Mouse (Mus musculus): Measurements from ENCODE around the gene Jarid2. TPM values are rescaled to one million over a fixed set of nuclear protein-coding genes. Genes with fewer than 3 reads are reported as not detected.

Jarid2 gene
- polyA plus RNA-seq, 1 experiment from 2014 or later, result 10.0 TPM

- H3K36me3 ChIP-seq (ENCODE audit: insufficient read depth, low read length), result 0 out of 2 replicates have a peak, but pooled peaks cover 3% of the 10 kb centered on the region
- no peaks in the 10 kb centered on the region for H3K9me3 ChIP-seq (ENCODE audit: low read length)
- H3K4me1 ChIP-seq (ENCODE audit: insufficient read depth, low read depth, low read length), result no peaks in the 10 kb centered on the region
- TF ChIP-seq CTCF (IDR thresholded peaks at IDR 0.05) (no peak), EP300 (IDR thresholded peaks at IDR 0.05) (no peak)
- no peak for ATAC-seq
- WGBS, result 72% methylated on average over 18 of the region's 18 CpGs
- no peak for DNase-seq (ENCODE audit: low spot score)
- H3K9ac ChIP-seq (replicated peaks; ENCODE audit: low read depth), result no peak overlapping the region
- no peaks in the 10 kb centered on the region for H3K27me3 ChIP-seq (replicated peaks; ENCODE audit: insufficient read depth, low read length)
- no peak overlapping the region for H3K4me3 ChIP-seq (ENCODE audit: low read depth, low read length)
- H3K27ac ChIP-seq (ENCODE audit: low read length), result no peak overlapping the region
- H3K4me2 ChIP-seq (replicated peaks; ENCODE audit: low read depth, low read length), result no peak overlapping the region
Observed at GRCm38 (mm10) chr13:44932307-44933264, 203.3 kb downstream of the Jarid2 start.

DNA sequence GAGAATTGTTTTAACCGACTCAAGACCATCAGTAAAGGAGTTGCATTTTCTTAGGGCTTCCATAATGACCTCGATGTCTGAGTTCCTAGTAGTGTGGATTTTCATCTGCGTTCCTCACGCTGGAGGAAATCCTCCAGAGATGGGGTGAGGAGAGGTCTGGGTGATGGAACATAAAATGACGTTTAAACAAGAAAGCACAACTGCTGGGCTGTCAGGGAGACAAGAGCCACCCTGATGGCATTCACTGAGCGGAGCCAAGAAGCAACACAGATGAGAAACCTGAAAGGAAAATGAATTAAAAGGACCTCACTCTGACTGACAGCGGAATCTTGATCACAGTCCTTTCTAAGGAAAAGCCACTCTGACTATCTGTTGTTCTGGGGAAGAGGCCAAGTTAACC, 204.3 kb downstream of the Jarid2 start:
- Histone ChIP-seq H3K9ac (replicated peaks; ENCODE audit: low read depth) (no peak overlapping the region), H3K9me3 (ENCODE audit: low read length) (no peaks in the 10 kb centered on the region), H3K27me3 (replicated peaks; ENCODE audit: insufficient read depth, low read length) (no peaks in the 10 kb centered on the region), H3K36me3 (ENCODE audit: insufficient read depth, low read length) (no peaks in the 10 kb centered on the region), H3K4me1 (ENCODE audit: insufficient read depth, low read depth, low read length) (no peaks in the 10 kb centered on the region), H3K4me3 (ENCODE audit: low read depth, low read length) (no peak overlapping the region), H3K4me2 (replicated peaks; ENCODE audit: low read depth, low read length) (no peak overlapping the region), H3K27ac (ENCODE audit: low read length) (no peak overlapping the region)
- ATAC-seq (no peak), DNase-seq (ENCODE audit: low spot score) (no peak)
- WGBS, result 62% methylated on average over 7 of the region's 7 CpGs
- TF ChIP-seq CTCF (IDR thresholded peaks at IDR 0.05) (no peak), EP300 (IDR thresholded peaks at IDR 0.05) (no peak)

- Histone ChIP-seq H3K27ac (ENCODE audit: low read length) (no peak overlapping the region), H3K4me1 (ENCODE audit: insufficient read depth, low read depth, low read length) (no peaks in the 10 kb centered on the region; the same call in 1 of the 2 replicates), H3K4me2 (replicated peaks; ENCODE audit: low read depth, low read length) (no peak overlapping the region), H3K36me3 (ENCODE audit: insufficient read depth, low read length) (no peaks in the 10 kb centered on the region), H3K9ac (replicated peaks; ENCODE audit: low read depth) (no peak overlapping the region), H3K27me3 (replicated peaks; ENCODE audit: insufficient read depth, low read length) (no peaks in the 10 kb centered on the region), H3K4me3 (ENCODE audit: low read depth, low read length) (no peak overlapping the region), H3K9me3 (ENCODE audit: low read length) (no peaks in the 10 kb centered on the region)
- TF ChIP-seq CTCF (IDR thresholded peaks at IDR 0.05) (no peak), EP300 (IDR thresholded peaks at IDR 0.05) (no peak)
- DNase-seq (ENCODE audit: low spot score) (peak; percentile 43), ATAC-seq (no peak)
- 74% methylated on average over 3 of the region's 3 CpGs for WGBS
Observed at GRCm38 (mm10) chr13:44937681-44938080, 208.4 kb downstream of the Jarid2 start.

GRCm38 (mm10) chr13:44939326-44940035, 210.2 kb downstream of the Jarid2 start:
- peak; percentile 84 for ATAC-seq
- Histone ChIP-seq H3K4me1 (ENCODE audit: insufficient read depth, low read depth, low read length) (no peaks in the 10 kb centered on the region; the same call in 1 of the 2 replicates), H3K27ac (ENCODE audit: low read length) (no peak overlapping the region; the same call in 1 of the 2 replicates), H3K36me3 (ENCODE audit: insufficient read depth, low read length) (no peaks in the 10 kb centered on the region), H3K27me3 (replicated peaks; ENCODE audit: insufficient read depth, low read length) (no peaks in the 10 kb centered on the region), H3K9ac (replicated peaks; ENCODE audit: low read depth) (no peak overlapping the region), H3K4me3 (ENCODE audit: low read depth, low read length) (no peak overlapping the region), H3K4me2 (replicated peaks; ENCODE audit: low read depth, low read length) (no peak overlapping the region), H3K9me3 (ENCODE audit: low read length) (no peaks in the 10 kb centered on the region)
- 56% methylated on average over 8 of the region's 8 CpGs for WGBS
- TF ChIP-seq EP300 (IDR thresholded peaks at IDR 0.05) (peak; percentile 67), CTCF (IDR thresholded peaks at IDR 0.05) (no peak)
- peak; percentile 75 for DNase-seq (ENCODE audit: low spot score)

DNA sequence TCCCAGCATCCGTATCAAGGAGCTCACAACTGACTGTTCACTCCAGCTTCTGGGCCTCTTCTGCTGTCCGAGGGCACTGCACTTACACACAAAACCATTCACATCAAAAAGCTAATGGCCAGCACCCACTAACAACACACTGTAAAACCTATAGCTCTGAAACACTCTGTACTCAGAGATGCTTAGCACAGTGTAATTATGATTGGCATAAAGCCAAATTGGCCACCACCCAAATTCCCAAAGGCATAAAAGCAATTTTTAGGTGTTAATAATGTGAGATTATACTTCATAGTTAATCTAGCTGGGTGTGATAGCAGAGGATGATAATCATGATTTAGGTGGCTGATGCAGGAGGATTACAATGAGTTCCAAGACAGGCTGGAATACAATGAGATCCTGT, 214.3 kb downstream of the Jarid2 start:
- no peaks in the 10 kb centered on the region; the same call in 1 of the 2 replicates for H3K4me1 ChIP-seq (ENCODE audit: insufficient read depth, low read depth, low read length)
- H3K4me2 ChIP-seq (replicated peaks; ENCODE audit: low read depth, low read length), result no peak overlapping the region
- WGBS, result 46% methylated on average over 2 of the region's 2 CpGs
- DNase-seq (ENCODE audit: low spot score), result no peak
- no peaks in the 10 kb centered on the region for H3K27me3 ChIP-seq (replicated peaks; ENCODE audit: insufficient read depth, low read length)
- H3K9ac ChIP-seq (replicated peaks; ENCODE audit: low read depth), result no peak overlapping the region
- TF ChIP-seq CTCF (IDR thresholded peaks at IDR 0.05) (no peak), EP300 (IDR thresholded peaks at IDR 0.05) (no peak)
- ATAC-seq, result no peak
- H3K36me3 ChIP-seq (ENCODE audit: insufficient read depth, low read length), result no peaks in the 10 kb centered on the region
- no peak overlapping the region for H3K4me3 ChIP-seq (ENCODE audit: low read depth, low read length)
- no peak overlapping the region for H3K27ac ChIP-seq (ENCODE audit: low read length)
- no peaks in the 10 kb centered on the region for H3K9me3 ChIP-seq (ENCODE audit: low read length)

Data from lung, postnatal 0 days (tissue).